ENCODE assay signal across 23 mouse cellular contexts in the genomic region with DNA sequence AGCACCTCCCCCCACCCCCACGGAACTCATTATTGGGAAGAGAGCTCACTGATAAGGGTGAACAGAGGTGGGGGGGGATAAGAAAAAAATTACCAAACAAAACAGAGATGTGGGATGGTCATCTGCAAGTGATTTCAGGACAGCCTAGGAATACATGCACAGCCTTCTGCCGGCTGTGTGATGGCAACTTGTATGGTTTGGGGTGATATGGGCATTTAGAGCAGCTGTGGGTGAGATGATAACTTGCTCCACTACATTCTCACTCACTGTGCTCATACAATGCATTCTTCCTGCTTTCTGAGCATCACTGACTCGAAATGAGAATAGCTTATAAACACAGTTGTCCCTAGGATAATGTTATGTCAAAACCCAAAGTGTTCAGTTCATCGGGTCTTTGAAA.
"Had no signal": no experiment of that assay in that cellular context is flagged by ENCODE, and none has a peak within 500 bp of the region (broad histone marks: within the 10 kb centered on the region; RNA-seq: fewer than 3 reads in every experiment).

No protein-coding gene starts in this region.

- H3K27me3 ChIP-seq: intestine, embryonic 15.5 days; kidney, embryonic 15.5 days; limb, embryonic 15.5 days; liver, embryonic 12.5 days; liver, embryonic 15.5 days; megakaryocyte, embryonic 14.5 days; midbrain, embryonic 13.5 days; neural tube, embryonic 12.5 days; neural tube, embryonic 15.5 days had no signal

- H3K27ac ChIP-seq: intestine, embryonic 15.5 days; kidney, embryonic 15.5 days; liver, embryonic 12.5 days; liver, embryonic 15.5 days; midbrain, embryonic 13.5 days; neural tube, embryonic 12.5 days; neural tube, embryonic 15.5 days; stomach, postnatal 0 days had no signal

- H3K4me3 ChIP-seq: intestine, embryonic 15.5 days; kidney, embryonic 15.5 days; limb, embryonic 15.5 days; liver, embryonic 12.5 days; liver, embryonic 15.5 days; megakaryocyte, embryonic 14.5 days; midbrain, embryonic 13.5 days; neural tube, embryonic 12.5 days; neural tube, embryonic 15.5 days had no signal

- H3K36me3 ChIP-seq: intestine, embryonic 15.5 days; kidney, embryonic 15.5 days; limb, embryonic 15.5 days; liver, embryonic 12.5 days; liver, embryonic 15.5 days; midbrain, embryonic 13.5 days; neural tube, embryonic 12.5 days; neural tube, embryonic 15.5 days had no signal

- DNase-seq: kidney, adult 11 months; kidney, adult 8-10 months; kidney, postnatal 10 days; kidney, postnatal 36 days; left cerebral cortex, postnatal 4 days; lung, adult 2 months; lung, postnatal 36 days; right cerebral cortex, adult 18-20 months; right cerebral cortex, postnatal 14 days; right cerebral cortex, postnatal 4 days; thymus, adult 2 months; thymus, postnatal 14 days; thymus, postnatal 4 days had no signal

- H3K4me2 ChIP-seq: intestine, embryonic 15.5 days; kidney, embryonic 15.5 days; limb, embryonic 15.5 days; liver, embryonic 12.5 days; liver, embryonic 15.5 days; midbrain, embryonic 13.5 days; neural tube, embryonic 12.5 days; neural tube, embryonic 15.5 days had no signal

- H3K9ac ChIP-seq: intestine, embryonic 15.5 days; kidney, embryonic 15.5 days; limb, embryonic 15.5 days; liver, embryonic 12.5 days; liver, embryonic 15.5 days; midbrain, embryonic 13.5 days; neural tube, embryonic 12.5 days; neural tube, embryonic 15.5 days had no signal

- H3K4me1 ChIP-seq: intestine, embryonic 15.5 days; kidney, embryonic 15.5 days; liver, embryonic 12.5 days; liver, embryonic 15.5 days; megakaryocyte, embryonic 14.5 days; neural tube, embryonic 12.5 days; neural tube, embryonic 15.5 days had no signal

- H3K9me3 ChIP-seq: intestine, embryonic 15.5 days; kidney, embryonic 15.5 days; limb, embryonic 15.5 days; liver, embryonic 12.5 days; liver, embryonic 15.5 days; megakaryocyte, embryonic 14.5 days; midbrain, embryonic 13.5 days; neural tube, embryonic 12.5 days; neural tube, embryonic 15.5 days had no signal

- ATAC-seq: intestine, embryonic 15.5 days; liver, embryonic 12.5 days; midbrain, embryonic 13.5 days had no signal
